Mouse (Mus musculus) myocyte (in vitro differentiated cells): ENCODE measurements around the gene Tmco4. TPM values are rescaled to one million over a fixed set of nuclear protein-coding genes. Genes with fewer than 3 reads are reported as not detected.

Source experiments
- H3K27me3 ChIP-seq: one replicate; pipeline ENCODE4 v1.6.1; 2011; ENCODE audit not compliant: control insufficient read depth, insufficient read depth, insufficient read length
- H3K36me3 ChIP-seq: one replicate; pipeline ENCODE4 v1.6.1; 2011; ENCODE audit not compliant: control insufficient read depth, insufficient read depth
- H3K4me2 ChIP-seq: one replicate; pipeline ENCODE4 v1.6.1; 2011; ENCODE audit warnings: low read depth, control low read depth
- H3K4me3 ChIP-seq: one replicate; pipeline ENCODE4 v1.5.1; 2011; ENCODE audit warnings: mild to moderate bottlenecking, control low read depth, moderate library complexity
- H3K79me2 ChIP-seq: one replicate; pipeline ENCODE4 v1.6.1; 2011; ENCODE audit not compliant: control insufficient read depth, insufficient read depth
- H3ac ChIP-seq: one replicate; pipeline ENCODE4 v1.6.1; 2011; ENCODE audit not compliant: control insufficient read depth, insufficient read length
- CEBPB ChIP-seq: IDR thresholded peaks from 2 replicates; pipeline ENCODE4 v1.6.1; 2011; ENCODE audit warnings: mild to moderate bottlenecking, moderate library complexity; ENCODE audit not compliant: poor library complexity, insufficient read depth, severe bottlenecking
- E2F4 ChIP-seq: IDR thresholded peaks from one replicate; pipeline ENCODE4 v1.6.1; 2011; ENCODE audit warnings: mild to moderate bottlenecking, control low read depth, moderate library complexity; ENCODE audit not compliant: insufficient read depth
- MAX ChIP-seq: IDR thresholded peaks from one replicate; pipeline ENCODE4 v1.6.1; 2011; ENCODE audit warnings: low read depth, mild to moderate bottlenecking, control low read depth
- MYOD1 ChIP-seq, 3 experiments: IDR thresholded peaks; one replicate each; pipeline ENCODE4 v1.6.1; 2011; ENCODE audit warnings: control low read depth in 2 of 3, low read depth in 2 of 3, mild to moderate bottlenecking in 2 of 3, moderate library complexity in 1 of 3; ENCODE audit not compliant: insufficient read length in 2 of 3, control insufficient read depth in 1 of 3
- MYOG ChIP-seq, 3 experiments: IDR thresholded peaks; one replicate each; pipeline ENCODE4 v1.6.1; 2011; ENCODE audit warnings: control low read depth in 2 of 3, low read depth in 2 of 3, mild to moderate bottlenecking in 2 of 3; ENCODE audit not compliant: insufficient read length in 2 of 3, control insufficient read depth in 1 of 3, insufficient read depth in 1 of 3
- POLR2A ChIP-seq: IDR thresholded peaks from one replicate; pipeline ENCODE4 v1.6.1; 2011; ENCODE audit warnings: low read depth, mild to moderate bottlenecking, control low read depth, moderate library complexity; ENCODE audit not compliant: insufficient read length
- POLR2AphosphoS2 ChIP-seq: IDR thresholded peaks from one replicate; pipeline ENCODE4 v1.6.1; 2011; ENCODE audit warnings: low read depth, control low read depth; ENCODE audit not compliant: insufficient read length
- REST ChIP-seq: IDR thresholded peaks from one replicate; pipeline ENCODE4 v1.6.1; 2011; ENCODE audit warnings: mild to moderate bottlenecking, control low read depth, moderate library complexity; ENCODE audit not compliant: insufficient read depth, insufficient read length
- SRF ChIP-seq: IDR thresholded peaks from one replicate; pipeline ENCODE4 v1.6.1; 2011; ENCODE audit warnings: low read depth; ENCODE audit not compliant: control insufficient read depth, insufficient read length
- TCF12 ChIP-seq: IDR thresholded peaks from one replicate; pipeline ENCODE4 v1.6.1; 2011; ENCODE audit warnings: mild to moderate bottlenecking, control low read depth; ENCODE audit not compliant: poor library complexity, insufficient read depth, severe bottlenecking
- TCF3 ChIP-seq: IDR thresholded peaks from one replicate; pipeline ENCODE4 v1.6.1; 2011; ENCODE audit warnings: low read depth, control low read depth; ENCODE audit not compliant: insufficient read length
- USF1 ChIP-seq: IDR thresholded peaks from one replicate; pipeline ENCODE4 v1.6.1; 2011; ENCODE audit warnings: low read depth, mild to moderate bottlenecking, control low read depth, moderate library complexity
- polyA plus RNA-seq: library from polyadenylated mRNA; unstranded; fragments of >200 nt; fragmentation: generic; extraction: Trizol; gene quantifications from one replicate; pipeline ENCODE4 v1.2.1, GENCODE M21; 2012; ENCODE audit warnings: missing spikeins

The Tmco4 gene
- polyA plus RNA-seq, 1 experiment: 3.8 TPM

- TF ChIP-seq REST: no peak
- TF ChIP-seq TCF3: no peak
- TF ChIP-seq TCF12: no peak
- no peak for TF ChIP-seq MYOD1 (IDR thresholded peaks at IDR 0.05; ENCODE audit: control insufficient read depth in 1 of 3, insufficient read length in 2 of 3, low read depth in 2 of 3)
- no peak for TF ChIP-seq SRF
- H3K27me3 ChIP-seq: no peaks in the 10 kb centered on the region
- H3K36me3 ChIP-seq: no peaks in the 10 kb centered on the region
- no peaks in the 10 kb centered on the region for H3K79me2 ChIP-seq
- H3K4me3 ChIP-seq: no peak overlapping the region
- no peak overlapping the region for H3ac ChIP-seq
- H3K4me2 ChIP-seq: no peak overlapping the region
Measured at GRCm38 (mm10) chr4:139001433-139001832, 28.7 kb downstream of the Tmco4 start.

GRCm38 (mm10) chr4:139004067-139004466, 31.4 kb downstream of the Tmco4 start:
- H3K36me3 ChIP-seq: no peaks in the 10 kb centered on the region
- H3ac ChIP-seq: no peak overlapping the region
- TF ChIP-seq USF1 (no peak), MYOG (IDR thresholded peaks at IDR 0.05; ENCODE audit: control insufficient read depth in 1 of 3, insufficient read depth in 1 of 3, insufficient read length in 2 of 3, low read depth in 2 of 3) (no peak), E2F4 (no peak), TCF3 (no peak), SRF (no peak), POLR2A (no peak), TCF12 (no peak), MAX (no peak), REST (no peak), MYOD1 (IDR thresholded peaks at IDR 0.05; ENCODE audit: control insufficient read depth in 1 of 3, insufficient read length in 2 of 3, low read depth in 2 of 3) (no peak), POLR2AphosphoS2 (no peak), CEBPB (no peak)
- no peak overlapping the region for H3K4me2 ChIP-seq
- no peaks in the 10 kb centered on the region for H3K79me2 ChIP-seq
- no peak overlapping the region for H3K4me3 ChIP-seq
- no peaks in the 10 kb centered on the region for H3K27me3 ChIP-seq

GRCm38 (mm10) chr4:139005214-139005613, 32.5 kb downstream of the Tmco4 start:
- no peak overlapping the region for H3K4me2 ChIP-seq
- H3K4me3 ChIP-seq: no peak overlapping the region
- H3K79me2 ChIP-seq: no peaks in the 10 kb centered on the region
- no peak for TF ChIP-seq CEBPB
- TF ChIP-seq MYOD1 (IDR thresholded peaks at IDR 0.05; ENCODE audit: control insufficient read depth in 1 of 3, insufficient read length in 2 of 3, low read depth in 2 of 3): no peak
- no peak for TF ChIP-seq TCF3
- no peak for TF ChIP-seq SRF
- no peak for TF ChIP-seq USF1
- no peak for TF ChIP-seq E2F4
- no peak for TF ChIP-seq TCF12
- TF ChIP-seq MAX: no peak
- no peak for TF ChIP-seq REST
- TF ChIP-seq MYOG (IDR thresholded peaks at IDR 0.05; ENCODE audit: control insufficient read depth in 1 of 3, insufficient read depth in 1 of 3, insufficient read length in 2 of 3, low read depth in 2 of 3): no peak
- no peak for TF ChIP-seq POLR2AphosphoS2
- TF ChIP-seq POLR2A: no peak
- no peaks in the 10 kb centered on the region for H3K36me3 ChIP-seq
- no peaks in the 10 kb centered on the region for H3K27me3 ChIP-seq
- no peak overlapping the region for H3ac ChIP-seq

- Histone ChIP-seq H3K4me2 (no peak overlapping the region), H3ac (no peak overlapping the region), H3K79me2 (no peaks in the 10 kb centered on the region), H3K36me3 (no peaks in the 10 kb centered on the region), H3K4me3 (no peak overlapping the region), H3K27me3 (no peaks in the 10 kb centered on the region)
- TF ChIP-seq MYOD1 (IDR thresholded peaks at IDR 0.05; ENCODE audit: control insufficient read depth in 1 of 3, insufficient read length in 2 of 3, low read depth in 2 of 3): no peak
- no peak for TF ChIP-seq E2F4
- TF ChIP-seq CEBPB: no peak
- TF ChIP-seq TCF12: no peak
- no peak for TF ChIP-seq REST
- TF ChIP-seq POLR2A: no peak
- no peak for TF ChIP-seq MYOG (IDR thresholded peaks at IDR 0.05; ENCODE audit: control insufficient read depth in 1 of 3, insufficient read depth in 1 of 3, insufficient read length in 2 of 3, low read depth in 2 of 3)
- TF ChIP-seq USF1: no peak
- no peak for TF ChIP-seq MAX
- TF ChIP-seq TCF3: no peak
- no peak for TF ChIP-seq SRF
- TF ChIP-seq POLR2AphosphoS2: no peak
Measured at GRCm38 (mm10) chr4:139007353-139007752, 34.7 kb downstream of the Tmco4 start.
